Mouse (Mus musculus): Measurements from ENCODE around the gene Aoc1.

DNA sequence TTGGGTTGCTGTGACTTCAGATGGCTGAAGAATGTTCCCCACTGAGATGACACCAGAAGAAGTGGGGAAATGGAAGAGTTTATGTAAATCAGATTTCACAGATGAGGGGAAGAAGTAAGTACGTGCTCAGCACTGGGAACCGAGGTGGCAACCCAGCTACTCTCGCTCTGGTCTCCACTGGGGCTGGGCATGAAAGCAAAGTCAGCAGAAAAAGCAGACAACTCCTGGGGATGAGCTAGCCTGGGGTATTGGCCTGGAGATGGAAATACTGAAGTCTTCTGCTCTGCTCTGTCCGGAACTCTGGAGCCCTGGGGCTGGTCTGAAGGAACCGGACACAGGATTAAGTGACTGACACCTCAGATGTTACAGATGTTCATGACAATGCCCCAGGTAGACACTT lies 81.5 kb downstream of the Aoc1 start:
- TF ChIP-seq POLR2A (IDR thresholded peaks at IDR 0.05; ENCODE audit: low read depth, low read length) = no peak
- TF ChIP-seq CTCF (conservative IDR thresholded peaks at IDR 0.05; ENCODE audit: insufficient read depth, insufficient read length, low read depth, low read length) = no peak
